Mouse (Mus musculus) cerebellum, postnatal 4 days (tissue): ENCODE results near the gene Tbp.

Source experiments
- DNase-seq, 2 experiments: peaks; one replicate each; pipeline ENCODE4 v3.0.0; 2022; ENCODE audit warnings: low spot score in 2 of 2, mixed read lengths in 1 of 2

Tbp gene

DNA sequence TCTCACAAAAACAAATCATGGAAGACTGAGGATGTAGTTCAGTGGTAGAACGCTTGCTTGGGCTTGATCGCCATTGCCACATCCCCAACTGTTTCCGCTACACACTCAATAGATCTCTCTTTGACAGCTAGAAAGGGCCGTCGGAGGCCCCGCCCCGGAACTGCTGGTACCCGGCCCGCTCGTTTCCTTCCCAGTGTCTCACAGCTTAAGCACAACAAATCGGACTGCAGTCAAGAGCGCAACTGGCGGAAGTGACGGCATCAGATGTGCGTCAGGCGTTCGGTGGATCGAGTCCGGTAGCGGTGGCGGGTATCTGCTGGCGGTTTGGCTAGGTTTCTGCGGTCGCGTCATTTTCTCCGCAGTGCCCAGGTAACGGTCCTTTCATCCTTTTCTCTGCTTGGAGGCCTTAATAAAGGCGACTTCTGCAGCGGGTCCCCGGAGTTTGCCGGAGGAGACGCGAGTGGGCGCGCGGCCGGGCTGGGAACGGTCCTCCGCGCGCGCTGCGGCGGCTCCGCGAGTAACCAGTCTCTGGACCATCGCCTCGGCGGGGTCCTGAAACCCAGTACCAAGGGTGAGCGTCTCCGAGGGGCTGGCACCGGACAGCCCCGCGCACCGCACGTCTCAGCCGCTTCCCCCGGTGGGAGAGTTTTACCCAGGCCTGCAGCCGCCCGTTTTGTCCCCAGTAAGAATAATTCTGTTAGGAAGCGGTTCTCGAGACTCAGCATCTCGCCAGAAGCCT is at the start of gene Tbp, which contains the start of gene Psmb1:
Tbp (plus strand) TSS at position 233 of the 739 bp plus-strand sequence.
Psmb1 (minus strand) TSS at position 96 of the 739 bp plus-strand sequence.
- DNase-seq = peak; percentile 94 to 96

DNA sequence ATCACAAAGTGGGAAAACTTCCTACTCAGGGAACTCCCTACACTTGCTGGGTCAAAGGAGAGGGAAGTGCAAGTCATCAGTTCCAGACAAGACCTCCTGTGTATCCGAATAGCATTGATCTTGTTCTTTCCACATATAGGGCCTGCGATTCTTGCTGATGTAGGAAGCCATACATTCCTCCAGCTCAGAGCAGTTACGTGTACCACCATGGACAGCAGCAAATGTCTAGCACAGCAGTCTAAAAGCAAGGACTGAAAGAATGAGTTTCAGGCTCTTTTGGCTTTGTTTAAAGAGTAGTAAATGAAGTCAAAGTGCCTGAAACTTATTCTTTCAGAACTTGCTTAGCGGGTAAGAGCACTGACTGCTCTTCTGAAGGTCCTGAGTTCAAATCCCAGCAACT is 44.5 kb upstream of the Tbp start:
- no peak for DNase-seq

DNA sequence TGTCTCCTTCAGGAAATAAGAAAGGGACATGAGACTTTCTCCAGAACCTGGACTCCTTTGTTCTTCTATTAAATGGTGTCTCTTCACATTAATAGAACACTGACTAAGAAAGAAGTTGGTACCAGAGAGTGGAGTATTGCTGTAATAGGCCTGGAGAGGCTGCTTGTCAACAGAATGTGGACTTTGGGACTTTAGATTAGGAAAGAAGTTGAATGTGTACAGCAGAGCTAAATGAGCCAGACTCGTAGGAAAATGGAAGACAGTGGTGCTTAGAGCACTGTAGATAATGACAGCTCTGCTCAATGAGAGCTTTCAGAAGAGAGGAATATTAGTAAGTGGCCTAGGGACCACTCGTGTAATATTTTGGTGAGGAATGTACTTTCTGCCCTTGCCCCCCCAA is 43.1 kb upstream of the Tbp start:
- no peak for DNase-seq

DNA sequence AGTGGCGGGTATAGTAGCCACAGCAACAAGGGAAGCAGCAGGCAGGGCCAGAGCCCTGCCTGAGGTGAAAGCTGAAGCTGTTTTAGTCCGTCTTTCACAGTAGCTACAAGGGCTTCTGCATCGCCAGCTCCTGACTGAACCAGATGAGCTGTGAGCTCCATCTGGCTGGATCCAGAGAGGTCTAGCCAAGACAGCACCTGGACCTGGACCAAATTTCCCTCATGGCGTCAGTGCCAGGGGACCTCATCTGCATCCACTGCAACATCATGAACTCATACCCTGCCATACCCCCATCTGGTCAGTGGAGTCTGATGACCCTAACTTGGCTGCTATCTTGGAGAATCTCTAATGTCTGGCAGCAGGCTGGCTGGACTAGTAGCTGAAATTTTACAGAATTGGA is 39.9 kb upstream of the Tbp start:
- no peak for DNase-seq

GRCm38 (mm10) chr17:15461921-15462495 is 37.7 kb upstream of the Tbp start:
- DNase-seq = no peak

- DNase-seq = peak; percentile 55 to 75
Observed at GRCm38 (mm10) chr17:15467669-15468068, 32.0 kb upstream of the Tbp start.

DNA sequence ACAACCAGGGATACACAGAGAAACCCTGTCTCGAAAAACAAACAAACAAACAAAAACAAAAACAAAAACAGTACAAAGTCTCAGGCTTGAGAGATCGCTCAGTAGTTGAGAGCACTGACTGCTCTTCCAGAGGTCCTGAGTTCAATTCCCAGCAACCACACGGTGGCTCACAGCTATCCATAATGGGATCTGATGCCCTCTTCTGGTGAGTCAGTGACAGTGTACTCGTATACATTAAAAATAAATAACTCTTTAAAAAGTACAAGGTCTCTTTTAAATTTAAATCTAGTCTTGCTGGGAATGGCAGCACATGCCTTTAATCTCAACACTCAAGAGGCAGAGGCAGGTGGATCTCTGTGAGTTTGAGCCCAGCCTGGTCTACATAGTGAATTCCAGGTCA is 27.0 kb upstream of the Tbp start:
- DNase-seq = no peak

- DNase-seq = no peak
Observed at GRCm38 (mm10) chr17:15490542-15490941, 9.1 kb upstream of the Tbp start.

DNA sequence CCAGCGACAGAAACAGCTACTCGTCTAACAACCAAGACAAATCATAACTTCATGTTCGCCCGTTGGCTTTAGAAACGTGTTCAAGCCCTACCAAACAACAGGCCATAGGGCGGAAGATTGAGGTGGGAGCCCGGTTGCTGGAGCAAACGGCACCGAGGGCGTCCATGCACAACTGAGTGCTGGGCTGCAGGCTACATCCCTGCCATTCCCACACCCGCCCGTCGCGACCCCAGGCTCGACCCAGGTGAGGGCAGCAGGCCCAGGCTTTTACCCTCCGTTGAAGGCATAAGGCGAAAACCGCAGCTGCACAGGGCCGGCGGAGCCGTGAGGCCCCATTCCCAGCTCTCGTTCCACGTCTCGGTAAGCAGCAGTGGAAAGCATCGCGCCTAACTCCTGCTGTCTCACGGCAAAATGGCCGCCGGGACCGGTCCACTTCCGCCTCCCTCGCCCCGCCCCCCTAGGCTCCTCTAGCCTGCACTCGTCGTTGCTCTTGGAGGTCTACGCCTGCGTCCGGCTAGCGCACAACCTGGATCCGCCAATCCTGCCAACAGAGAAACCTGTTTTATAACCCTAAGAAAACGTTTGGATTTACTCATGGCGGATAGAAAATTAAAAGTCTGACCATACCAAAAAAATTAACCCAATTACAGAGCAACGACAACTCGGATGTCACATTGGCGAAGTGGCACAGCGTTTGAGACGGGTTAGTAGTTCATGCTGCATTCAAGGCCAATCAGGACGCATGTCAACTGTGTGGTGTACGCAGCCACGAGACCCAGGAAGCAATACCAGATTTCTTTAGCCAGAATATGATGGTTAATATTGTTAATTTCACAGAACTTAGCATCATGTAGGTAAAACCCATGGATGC is 1.6 kb upstream of the Tbp start:
- DNase-seq = peak; percentile 91 to 93

GRCm38 (mm10) chr17:15498753-15499113 is 955 bp upstream of the Tbp start:
- DNase-seq = no peak

DNA sequence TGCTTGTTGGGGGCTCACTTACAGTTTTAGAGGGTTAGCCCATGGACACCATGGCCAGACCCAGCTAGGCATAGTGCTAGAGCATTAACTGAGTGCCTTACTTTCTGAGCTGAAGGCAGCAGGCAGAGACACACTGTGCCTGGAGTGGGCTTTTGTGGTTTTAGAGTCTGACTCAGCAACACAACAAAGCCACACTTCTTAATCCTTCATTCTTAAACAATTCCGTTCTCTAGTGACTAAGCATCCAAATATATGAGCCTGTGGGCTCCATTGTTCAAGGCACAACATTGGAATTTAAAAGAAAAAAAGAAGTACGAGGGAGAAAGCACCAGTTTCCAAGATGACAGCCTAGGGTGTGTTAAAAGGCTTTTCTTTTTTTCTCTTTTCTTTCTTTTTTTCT is 11.0 kb downstream of the Tbp start:
- DNase-seq = no peak

GRCm38 (mm10) chr17:15517776-15518175 is 18.1 kb downstream of the Tbp start:
- DNase-seq = no peak

- DNase-seq = no peak
Observed at GRCm38 (mm10) chr17:15518186-15518585, 18.5 kb downstream of the Tbp start.

DNA sequence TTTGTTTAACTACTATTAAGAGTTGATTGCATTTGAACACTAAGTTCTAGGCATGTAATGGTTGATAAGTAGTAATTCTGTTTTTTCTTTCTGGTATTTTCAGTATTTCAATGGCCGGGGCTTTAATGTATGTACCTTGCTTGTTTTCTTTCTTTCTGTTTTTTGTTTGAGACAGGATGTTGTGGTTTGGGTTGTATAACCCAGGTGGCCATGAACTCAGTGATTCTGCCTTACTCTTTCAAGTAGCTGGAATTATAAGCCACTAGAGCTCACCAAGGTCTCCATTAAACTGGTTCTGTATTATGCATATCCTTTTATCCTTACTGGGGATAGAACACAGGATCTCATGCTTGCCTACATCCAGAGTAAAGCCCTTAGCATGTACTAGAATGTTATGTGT is 19.1 kb downstream of the Tbp start:
- no peak for DNase-seq

DNA sequence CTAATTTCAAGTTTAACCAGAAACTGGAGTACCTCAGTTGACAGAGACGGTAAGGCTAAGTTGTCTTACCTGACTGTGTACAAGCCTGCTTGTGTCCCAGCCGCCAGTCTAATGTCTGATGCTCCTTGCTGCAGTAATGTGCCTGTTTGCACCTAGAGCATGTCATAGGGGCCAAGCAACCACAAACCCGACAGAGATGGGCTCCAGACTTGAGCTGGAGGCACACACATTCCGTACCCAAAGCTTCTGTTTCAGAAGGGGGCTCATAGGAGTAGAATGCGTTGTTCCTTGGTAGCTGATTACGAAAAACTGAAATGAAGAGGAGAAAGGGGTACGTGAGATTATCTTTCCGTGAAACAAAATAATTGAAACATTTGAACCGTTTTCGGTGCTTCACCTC is 26.6 kb downstream of the Tbp start:
- DNase-seq = peak in 1 of 2 experiments; percentile 7

GRCm38 (mm10) chr17:15526986-15527810 is 27.5 kb downstream of the Tbp start, which contains the start of gene Pdcd2:
Pdcd2 (minus strand) TSS chr17:15527301.
- peak; percentile 80 to 92 for DNase-seq

GRCm38 (mm10) chr17:15527811-15528136 is 28.1 kb downstream of the Tbp start:
- DNase-seq = no peak

- DNase-seq = no peak
Observed at GRCm38 (mm10) chr17:15528887-15529286, 29.2 kb downstream of the Tbp start.

DNA sequence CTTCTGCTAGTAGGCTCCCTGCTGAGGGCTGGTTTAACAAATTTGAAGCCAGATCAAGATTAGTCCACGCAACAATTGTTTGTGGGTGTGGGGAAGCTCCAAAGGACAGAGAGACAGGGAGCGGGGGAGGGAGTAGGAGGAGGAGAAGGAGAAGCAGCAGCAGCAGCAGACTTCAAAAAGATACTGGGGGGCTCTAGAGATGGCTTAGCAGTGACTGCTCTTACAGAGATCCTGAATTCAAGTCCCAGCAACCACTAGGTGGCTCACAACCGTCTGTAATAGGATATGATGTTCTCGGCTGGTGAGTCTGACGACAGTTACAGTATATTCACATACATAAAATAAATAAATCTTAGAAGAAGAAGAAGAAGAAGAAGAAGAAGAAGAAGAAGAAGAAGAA is 30.5 kb downstream of the Tbp start:
- peak in 1 of 2 experiments; percentile 34 for DNase-seq

DNA sequence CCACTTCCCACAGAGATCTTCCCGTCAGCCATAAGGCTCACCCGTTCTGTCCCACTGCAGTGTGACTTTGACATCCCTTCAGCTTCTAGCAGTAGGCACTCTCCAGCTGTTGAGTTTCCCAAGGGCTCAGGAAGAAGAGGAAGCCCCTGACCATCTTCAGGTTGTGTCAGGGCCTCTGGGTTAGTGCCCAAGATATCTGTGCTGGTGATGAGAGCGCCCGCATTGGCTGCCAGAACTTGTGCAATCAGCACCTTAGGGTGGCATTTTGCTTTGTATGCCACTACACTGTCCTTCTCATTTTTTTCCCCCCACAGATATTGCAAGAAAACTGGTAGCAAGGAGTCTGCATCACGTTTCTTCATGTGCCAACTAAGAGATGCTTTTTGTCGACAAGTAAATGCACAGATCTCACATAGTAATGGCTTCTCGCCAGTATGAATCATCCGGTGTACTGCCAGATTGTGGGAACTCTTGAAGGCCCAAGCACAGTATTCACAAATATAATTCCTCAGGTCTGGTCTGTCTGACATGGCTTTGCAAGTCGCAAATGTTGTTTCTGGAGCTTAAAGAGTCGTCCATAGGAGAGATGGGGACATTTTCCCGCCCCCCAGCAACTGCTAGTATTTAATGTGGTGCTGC is 35.6 kb downstream of the Tbp start:
- no peak for DNase-seq

DNA sequence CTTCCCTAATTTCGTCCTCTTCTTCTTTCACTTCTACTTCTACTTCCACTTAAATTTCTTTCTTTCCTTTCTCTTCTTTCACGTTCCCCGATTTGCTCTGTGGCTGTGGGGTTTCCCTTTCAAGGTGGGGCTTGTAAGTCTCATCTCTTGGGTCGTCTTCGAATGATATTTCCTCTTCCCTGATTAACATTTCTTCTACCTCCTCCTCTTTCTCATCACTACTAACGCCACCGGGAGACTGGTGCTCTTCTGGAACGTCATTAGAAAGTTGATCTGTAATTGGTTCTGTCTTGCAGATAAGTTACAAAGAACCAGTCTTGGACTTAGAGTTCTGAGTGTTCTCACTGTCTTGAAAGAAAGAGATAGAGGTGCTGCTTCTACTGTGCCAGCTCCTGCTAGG is 36.3 kb downstream of the Tbp start:
- no peak for DNase-seq
